Mouse (Mus musculus) left cerebral cortex, adult 9 months (tissue): ENCODE results near the gene Slc36a2.
"Not testable (repeated sequence)": the region's sequence is repeated elsewhere in the genome, so short reads cannot be mapped to it uniquely, and the experiment has no call there.

Source experiments
- DNase-seq, 2 experiments: peaks; one replicate each; pipeline ENCODE4 v3.0.0; 2022; ENCODE audit warnings: low spot score in 2 of 2

Gene Slc36a2

DNA sequence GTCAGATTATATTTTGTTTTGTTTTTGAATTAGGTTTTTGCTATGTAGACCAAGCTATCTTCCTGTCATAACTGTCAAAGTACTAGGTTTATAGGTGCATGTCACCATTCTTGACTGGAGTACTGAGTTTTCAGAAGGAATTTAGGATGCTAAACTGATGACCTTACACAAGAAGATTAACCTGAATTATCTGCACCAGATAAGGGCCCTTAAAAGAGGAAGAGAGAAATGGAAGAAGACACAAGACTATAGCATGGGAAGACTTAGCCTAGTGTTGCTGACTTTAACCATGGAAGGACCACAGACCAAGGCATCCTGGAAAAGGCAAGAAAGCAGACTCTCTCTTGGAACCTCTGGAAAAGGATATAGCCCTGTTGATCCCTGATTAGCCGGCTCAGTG, 51.7 kb downstream of the Slc36a2 start:
- DNase-seq, result no peak

DNA sequence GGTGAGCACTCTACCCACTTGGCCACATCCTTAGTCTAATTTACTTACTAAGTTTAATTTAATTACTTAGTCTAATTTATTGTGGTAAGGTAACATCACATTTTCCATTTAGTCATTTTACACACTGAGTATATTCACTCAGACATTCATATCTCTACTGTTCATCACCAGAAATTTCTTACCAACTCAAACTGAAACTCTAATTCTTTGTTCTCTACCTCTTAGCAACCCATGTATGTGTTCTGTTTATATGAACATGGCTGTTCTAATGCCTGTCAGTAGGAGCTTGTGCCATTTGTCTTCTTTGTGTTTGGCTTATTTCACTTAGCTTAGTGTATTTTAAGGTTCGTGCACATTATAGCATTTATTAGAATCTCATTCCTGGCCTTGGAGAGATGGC, 52.9 kb downstream of the Slc36a2 start:
- DNase-seq, result no peak

DNA sequence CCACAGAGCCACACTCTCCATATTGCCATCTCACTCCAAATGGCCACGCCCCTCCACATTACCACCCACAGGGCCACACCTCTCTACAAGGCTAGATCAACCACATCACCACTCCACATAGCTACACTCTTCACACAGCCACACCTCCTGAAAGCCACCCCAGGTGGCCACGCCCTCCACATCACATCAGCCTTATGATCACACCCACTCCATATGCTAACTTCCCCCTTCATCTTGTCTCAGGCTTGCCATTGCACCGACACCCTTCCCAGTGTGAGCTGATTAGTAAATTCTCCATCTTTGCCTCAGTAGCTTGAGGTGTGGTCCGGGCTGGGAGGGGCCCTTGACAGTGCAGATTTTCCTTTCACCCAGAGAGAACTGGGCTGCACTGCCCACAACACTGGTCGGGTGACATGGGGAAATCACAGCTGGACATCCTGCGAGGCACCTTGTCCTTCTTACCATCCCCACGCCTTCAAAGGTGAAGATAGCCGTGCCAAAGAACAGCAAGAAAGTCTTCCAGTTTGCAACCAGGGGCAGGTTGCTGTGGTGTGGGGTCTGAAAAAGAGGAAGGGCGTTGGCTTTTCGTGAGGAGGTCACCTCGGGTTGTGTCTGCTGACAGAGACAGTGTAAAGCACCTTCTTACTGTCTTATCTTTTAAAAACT, 53.7 kb downstream of the Slc36a2 start:
- no peak for DNase-seq

DNA sequence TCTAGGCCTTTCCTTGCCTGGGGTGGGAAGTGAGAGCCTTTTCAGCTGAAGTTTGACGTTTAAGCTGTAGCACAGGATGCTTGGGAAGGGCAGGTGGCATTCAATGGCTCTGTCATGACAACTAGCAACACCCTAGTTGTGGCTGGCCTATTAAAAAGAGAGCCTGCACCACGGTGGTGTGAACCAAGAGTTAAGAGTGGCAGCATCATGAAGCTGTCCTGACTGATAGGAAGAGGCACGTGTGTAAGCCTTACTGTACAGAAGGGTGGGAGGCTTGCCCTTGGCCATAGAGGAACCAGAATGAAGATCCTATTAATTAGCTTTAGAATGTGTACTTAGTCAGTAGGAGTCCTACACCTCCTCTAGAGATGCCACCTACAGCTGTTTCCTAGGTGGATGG, 56.5 kb downstream of the Slc36a2 start:
- DNase-seq, result no peak

DNA sequence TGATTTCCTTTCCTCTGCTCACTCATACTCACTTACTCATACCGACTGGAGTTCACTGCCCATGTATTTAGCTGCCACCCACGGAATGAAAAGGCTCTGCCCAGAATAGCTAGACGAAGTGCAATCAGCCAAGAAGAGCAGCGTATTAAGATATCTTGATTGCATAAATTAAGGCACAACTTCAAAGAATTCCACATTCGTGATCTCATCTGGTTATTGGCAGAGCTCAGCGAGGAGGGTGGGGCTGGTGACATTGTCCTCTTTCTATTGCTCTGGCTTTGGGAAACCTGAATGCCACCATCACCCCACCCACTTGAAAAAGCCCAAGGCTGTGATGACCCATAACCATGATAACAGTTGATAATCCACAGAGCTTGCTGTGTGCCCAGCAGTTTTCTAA, 56.9 kb downstream of the Slc36a2 start:
- peak in 1 of 2 experiments; percentile 20 for DNase-seq

DNA sequence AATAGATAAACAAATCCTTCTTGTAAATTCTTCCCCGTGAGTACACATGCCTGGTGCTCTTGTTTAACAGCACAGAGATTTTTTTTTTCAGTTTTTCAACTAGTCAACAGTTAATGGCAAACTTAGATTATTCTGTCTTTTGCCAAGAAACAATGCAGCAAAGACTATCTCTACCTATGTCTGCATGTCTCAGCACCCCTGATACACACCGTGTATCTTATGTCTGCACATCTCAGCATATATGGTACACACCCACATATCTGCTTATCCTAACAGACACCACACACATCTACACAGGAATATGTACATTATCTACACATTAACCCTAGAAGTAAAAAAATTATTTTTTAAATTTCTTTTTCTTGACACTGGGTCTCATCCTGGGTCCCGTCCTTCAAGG, 58.2 kb downstream of the Slc36a2 start:
- no peak for DNase-seq

DNA sequence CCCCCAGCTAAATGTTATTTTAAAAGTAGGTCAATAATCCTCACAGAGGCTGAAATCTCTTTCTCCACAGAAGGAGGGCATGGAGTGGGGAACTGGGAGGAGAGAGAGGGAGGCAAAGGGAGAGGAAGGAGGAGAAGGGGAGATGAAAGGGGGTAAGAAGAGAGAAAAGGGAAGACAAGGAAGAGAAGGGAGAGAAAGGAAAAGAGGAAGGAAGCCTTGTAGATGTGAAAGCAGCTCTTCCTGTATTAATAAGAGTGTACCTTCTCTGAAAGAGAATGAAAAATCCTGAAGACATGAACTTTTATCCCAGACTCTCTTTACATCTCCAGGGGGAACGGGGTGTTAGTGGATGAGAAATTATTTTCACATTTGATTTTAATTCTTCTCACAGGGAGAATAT, 63.4 kb downstream of the Slc36a2 start:
- no peak for DNase-seq

DNA sequence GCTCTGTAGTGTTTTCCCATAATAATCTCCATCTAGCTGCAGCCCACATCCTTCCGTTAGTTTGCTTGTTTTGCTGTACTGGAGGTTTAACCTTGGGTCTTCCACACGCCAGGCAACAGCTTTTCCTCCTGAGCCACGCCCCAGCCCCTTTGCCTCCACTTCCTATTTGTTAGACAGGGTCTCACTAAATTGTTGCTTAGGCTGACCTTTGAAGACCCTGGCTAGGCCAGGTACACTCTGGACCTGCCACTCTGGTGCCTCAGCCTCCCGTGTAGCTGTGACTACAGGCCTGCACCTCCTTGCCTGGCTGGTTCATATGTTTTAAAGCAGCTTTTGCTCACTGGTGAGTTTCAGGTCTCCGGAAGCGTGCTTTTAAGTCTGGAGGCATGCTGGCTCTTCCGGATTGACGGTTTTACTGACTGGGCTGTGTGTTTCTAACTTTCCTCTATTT, 64.0 kb downstream of the Slc36a2 start:
- DNase-seq, result no peak

DNA sequence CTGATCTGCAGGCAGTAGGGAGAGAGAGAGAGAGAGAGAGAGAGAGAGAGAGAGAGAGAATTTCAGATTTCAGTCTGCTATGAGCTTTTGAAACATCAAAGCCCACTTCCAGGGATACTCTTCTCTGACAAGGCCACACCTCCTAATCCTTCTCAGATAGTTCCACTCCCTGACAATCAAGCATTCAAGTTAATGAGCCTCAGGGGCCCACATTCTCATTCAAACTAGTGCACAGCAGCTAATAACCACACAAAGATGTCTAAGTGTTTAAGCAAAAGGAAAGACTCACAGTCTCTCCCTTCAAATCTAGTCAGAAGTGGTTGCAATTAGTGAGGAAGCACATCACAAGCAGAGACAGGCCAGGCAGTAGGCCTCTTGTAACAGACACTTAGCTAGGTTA, 64.6 kb downstream of the Slc36a2 start:
- no peak for DNase-seq

DNA sequence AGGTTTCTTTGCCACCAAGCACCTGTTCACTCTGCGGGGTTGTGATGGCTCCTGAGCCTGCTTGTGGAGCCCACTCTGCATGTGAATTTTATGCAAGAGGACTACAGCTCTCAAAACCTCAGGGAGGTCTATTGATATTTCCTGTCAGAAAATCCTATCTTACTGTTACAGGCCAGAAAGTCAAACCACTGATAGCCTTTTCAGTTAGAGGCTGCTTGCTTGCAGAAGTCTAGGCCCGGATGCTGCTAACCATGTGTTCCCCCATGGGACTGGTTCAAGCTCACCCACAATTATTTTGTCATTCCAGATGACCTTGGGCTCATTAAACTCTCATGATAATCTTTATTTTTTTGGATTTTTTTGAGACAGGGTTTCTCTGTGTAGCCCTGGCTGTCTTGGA, 67.8 kb downstream of the Slc36a2 start:
- DNase-seq, result no peak

DNA sequence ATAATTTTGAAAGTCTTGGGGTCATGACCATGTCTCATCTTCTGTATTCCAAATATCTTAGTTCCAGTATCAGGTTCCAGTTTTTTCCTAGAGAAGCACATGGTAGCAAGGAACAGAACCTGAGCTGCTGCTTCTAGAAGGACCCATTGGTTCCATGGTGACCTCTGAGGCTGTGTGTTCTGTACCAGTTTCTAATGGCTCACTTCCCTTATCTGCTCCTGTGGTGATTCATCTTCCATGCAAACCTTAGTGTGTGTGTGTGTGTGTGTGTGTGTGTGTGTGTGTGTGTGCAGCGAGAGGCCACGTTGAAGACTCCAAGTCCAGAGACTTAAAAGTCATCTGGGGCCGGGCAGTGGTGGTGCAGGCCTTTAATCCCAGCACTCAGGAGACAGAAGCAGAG, 68.9 kb downstream of the Slc36a2 start:
- no peak for DNase-seq

DNA sequence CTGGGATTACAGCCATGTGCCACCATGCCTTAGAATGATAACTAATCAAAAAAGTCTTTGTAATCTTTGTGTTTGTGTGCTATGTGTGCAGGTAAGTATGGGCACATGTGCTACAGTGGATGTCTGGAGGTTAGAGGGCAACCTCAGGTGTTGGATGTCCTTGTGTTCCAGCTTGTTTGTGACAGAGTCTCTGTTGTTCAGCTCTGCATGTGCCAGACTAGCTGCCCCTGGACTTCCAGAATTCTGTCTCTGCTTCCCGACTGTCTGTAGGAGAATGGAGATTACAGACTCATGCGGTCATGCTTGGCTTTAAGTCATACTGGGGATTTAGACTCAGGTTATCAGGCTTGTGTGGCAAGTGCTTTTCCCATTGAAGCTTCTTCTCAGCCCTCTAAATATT, 70.6 kb downstream of the Slc36a2 start:
- no peak for DNase-seq

DNA sequence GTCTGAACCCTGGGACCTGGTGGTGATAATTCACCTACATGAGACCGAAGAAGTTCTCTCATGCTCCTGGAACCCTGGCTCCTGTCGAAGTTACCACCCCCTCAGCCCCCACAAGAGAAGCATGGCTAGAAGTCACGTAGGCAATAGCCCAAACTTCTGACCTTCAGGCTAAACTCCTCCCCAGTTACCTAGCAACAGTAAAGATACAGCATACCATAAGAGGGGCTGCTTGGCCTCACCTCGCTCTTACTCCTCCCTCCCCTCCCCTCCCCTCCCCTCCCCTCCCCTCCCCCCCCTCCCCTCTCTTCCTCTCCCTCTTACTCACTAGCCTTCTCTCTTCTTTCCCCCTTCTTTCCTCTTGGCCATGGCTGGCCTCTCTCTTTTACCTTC, 71.0 kb downstream of the Slc36a2 start:
- DNase-seq, result not testable (repeated sequence)

DNA sequence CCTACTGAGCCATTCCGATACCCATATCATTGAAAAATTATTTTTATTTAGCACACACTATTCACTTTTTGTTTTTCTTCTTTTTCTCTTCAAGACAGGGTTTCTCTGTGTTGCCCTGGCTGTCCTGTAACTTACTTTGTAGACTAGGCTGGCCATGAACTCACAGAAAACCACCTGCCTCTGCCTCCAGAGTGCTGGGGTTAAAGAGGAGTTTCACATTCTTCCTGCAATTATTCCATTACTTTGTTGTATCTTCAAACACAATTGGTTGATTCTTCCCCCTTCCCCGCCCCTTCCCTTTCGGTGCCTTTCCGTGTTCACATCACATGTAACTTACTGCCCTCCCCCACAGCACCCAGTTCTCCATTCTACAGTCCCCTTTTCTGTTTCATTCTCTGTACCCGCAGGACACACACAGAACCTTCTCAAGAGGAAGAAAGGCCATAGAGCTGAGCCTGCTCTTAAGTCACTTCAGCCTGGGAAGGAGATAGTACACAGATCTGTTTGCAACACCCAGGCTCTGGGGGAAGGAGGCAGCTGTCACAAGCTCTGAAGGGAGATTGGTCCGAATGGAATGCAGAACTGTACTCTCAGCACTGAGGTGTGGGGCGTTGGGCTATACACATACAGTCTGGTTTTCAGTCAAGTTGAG, 71.5 kb downstream of the Slc36a2 start:
- peak; percentile 8 to 35 for DNase-seq

DNA sequence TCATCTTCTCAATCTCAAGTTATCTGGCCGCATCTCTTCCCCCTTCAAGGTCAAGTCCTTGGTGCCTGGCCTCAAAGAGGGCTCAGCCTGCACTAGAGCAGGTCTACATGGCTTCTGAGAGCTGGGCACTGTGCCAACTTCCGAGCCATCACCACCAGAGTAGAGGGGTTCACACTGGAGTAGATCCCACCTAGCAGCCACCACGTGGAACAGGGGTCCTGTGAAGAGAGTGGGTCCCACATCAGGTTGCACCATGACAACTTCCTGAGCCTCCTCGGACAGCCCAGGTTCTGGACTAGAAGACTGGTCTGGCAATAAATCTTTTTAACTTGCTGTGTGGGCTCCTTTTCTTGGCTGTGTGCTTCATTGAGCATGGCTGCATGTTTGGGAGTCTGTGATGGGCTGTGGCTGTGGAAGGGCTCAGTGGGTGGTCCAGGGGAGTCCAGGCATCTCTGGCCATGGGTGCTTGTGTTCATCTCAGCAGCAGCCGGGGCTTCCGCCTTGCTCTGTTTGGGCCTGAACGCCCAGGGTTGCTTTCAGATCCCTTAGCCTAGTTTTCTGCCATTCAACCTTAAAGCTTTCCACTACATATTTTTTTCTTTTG, 74.2 kb downstream of the Slc36a2 start:
- DNase-seq, result no peak

DNA sequence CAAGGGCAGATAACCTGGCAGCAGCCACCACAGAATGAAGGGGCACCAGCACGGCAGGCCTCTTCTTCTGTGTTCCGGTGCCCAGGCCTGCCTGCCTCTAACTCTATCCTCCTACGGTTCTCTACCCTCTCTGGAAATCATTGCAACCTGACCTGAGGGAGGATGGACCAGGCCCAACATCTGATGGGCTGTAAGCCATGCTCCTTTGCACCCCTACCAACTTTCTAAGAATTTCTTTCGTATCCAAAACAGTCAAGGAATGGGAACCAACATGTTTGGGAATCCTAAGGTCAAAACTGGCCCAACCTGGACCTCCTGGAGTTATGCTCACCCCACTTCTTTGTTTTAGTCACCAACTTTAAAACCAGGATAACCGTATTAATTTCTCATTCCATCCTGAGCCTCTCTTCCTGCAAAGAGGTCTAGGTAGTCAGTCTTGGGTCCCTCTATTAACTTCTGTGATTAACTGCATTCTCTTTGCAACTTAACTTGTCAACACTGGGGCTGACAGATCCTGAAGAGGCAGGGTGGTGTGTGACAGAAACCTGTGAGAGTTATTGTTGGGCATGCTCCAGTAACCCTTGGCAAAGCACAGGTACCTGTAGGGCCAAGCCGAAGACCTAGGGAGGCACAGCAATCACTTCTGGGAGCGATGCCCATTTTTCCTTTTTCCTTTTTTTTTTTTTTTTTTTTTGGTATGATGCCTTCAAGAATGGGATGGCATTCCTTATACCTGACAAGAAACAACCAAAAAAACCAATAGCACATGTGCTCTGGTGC, 75.2 kb downstream of the Slc36a2 start:
- no peak for DNase-seq
